Mouse (Mus musculus): ENCODE results near the gene Gm44805. TPM values are rescaled to one million over a fixed set of nuclear protein-coding genes. Genes with fewer than 3 reads are reported as not detected.
A peak's percentile ranks its signal among the peaks of the same experiment; 100 is the strongest.

Gene Gm44805
- total and polyA plus RNA-seq, 2 experiments from 2014 or later = not detected

GRCm38 (mm10) chr7:19717346-19717745 is 36.1 kb upstream of the Gm44805 start:
- Histone ChIP-seq H3K27me3 (ENCODE audit: insufficient read depth, low read length) (no peaks in the 10 kb centered on the region), H3K36me3 (ENCODE audit: insufficient read depth, low read length) (no peaks in the 10 kb centered on the region), H3K4me3 (ENCODE audit: low read depth, low read length) (no peak overlapping the region), H3K4me2 (ENCODE audit: low read depth, low read length, poor library complexity, severe bottlenecking) (no peak overlapping the region), H3K9me3 (ENCODE audit: low read length) (0 out of 2 replicates have a peak, but pooled peaks cover 3% of the 10 kb centered on the region), H3K9ac (replicated peaks; ENCODE audit: low read length, poor library complexity, severe bottlenecking) (no peak overlapping the region), H3K27ac (ENCODE audit: low read depth, low read length) (no peak overlapping the region), H3K4me1 (ENCODE audit: insufficient read depth, low read length) (no peaks in the 10 kb centered on the region; the same call in 1 of the 2 replicates)
- no peak for TF ChIP-seq CTCF (IDR thresholded peaks at IDR 0.05)
- ATAC-seq (ENCODE audit: low FRiP score) (no peak), DNase-seq (ENCODE audit: low spot score) (no peak)
- 97% methylated on average over 4 of the region's 4 CpGs for WGBS

GRCm38 (mm10) chr7:19716822-19717221 is 35.6 kb upstream of the Gm44805 start:
- no peak for TF ChIP-seq CTCF (IDR thresholded peaks at IDR 0.05)
- Histone ChIP-seq H3K36me3 (ENCODE audit: insufficient read depth, low read length) (peaks cover 5% of the 10 kb centered on the region; the same call in 1 of the 2 replicates), H3K4me3 (ENCODE audit: low read depth, low read length) (no peak overlapping the region)

DNA sequence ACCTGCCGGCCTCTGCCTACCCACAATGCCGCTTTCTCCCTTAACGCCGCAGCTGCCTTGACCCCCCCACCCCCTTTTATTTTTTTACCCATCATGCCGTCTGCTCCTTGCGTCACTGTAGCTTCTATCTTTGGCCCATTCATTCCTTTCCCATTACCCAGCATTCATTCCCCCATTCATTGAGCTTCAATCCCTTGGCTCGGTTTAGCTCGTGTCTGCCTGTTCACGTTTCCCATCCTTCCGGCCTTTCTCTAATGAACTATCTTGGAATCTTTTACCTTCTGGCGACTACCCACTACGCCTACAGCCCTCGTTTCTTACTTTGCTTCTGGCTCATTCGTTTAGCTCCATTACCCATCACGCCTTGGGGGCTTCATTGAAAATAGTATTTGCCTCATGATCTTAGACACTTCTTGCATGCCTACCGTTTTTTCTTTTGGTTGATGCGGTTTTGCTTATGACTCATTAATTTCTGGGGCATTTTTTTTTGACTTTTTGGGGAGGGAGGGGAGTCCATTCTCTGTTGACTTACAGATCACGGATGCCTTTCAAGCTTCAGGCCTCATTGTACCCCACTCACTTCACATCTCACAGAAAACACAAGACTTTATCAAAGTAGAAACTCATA is 34.9 kb upstream of the Gm44805 start:
- WGBS = 5% methylated on average over 18 of the region's 18 CpGs
- Histone ChIP-seq H3K9ac (replicated peaks; ENCODE audit: low read length, poor library complexity, severe bottlenecking) (peak overlapping the region; percentile 54; the same call in 1 of the 2 replicates), H3K27ac (ENCODE audit: low read depth, low read length) (peak overlapping the region; percentile 88), H3K27me3 (ENCODE audit: insufficient read depth, low read length) (no peaks in the 10 kb centered on the region), H3K9me3 (ENCODE audit: low read length) (0 out of 2 replicates have a peak, but pooled peaks cover 2% of the 10 kb centered on the region), H3K4me3 (ENCODE audit: low read depth, low read length) (peak overlapping the region; percentile 28), H3K4me2 (ENCODE audit: low read depth, low read length, poor library complexity, severe bottlenecking) (peak overlapping the region; percentile 46), H3K36me3 (ENCODE audit: insufficient read depth, low read length) (peaks cover 10% of the 10 kb centered on the region), H3K4me1 (ENCODE audit: insufficient read depth, low read length) (no peaks in the 10 kb centered on the region; the same call in 1 of the 2 replicates)
- no peak for TF ChIP-seq CTCF (IDR thresholded peaks at IDR 0.05)
- ATAC-seq (ENCODE audit: low FRiP score) (no peak), DNase-seq (ENCODE audit: low spot score) (no peak)

More at GRCm38 (mm10) chr7:19716822-19717221, 35.6 kb upstream of the Gm44805 start:
- Histone ChIP-seq H3K9me3 (ENCODE audit: low read length) (0 out of 2 replicates have a peak, but pooled peaks cover 3% of the 10 kb centered on the region), H3K4me1 (ENCODE audit: insufficient read depth, low read length) (no peaks in the 10 kb centered on the region; the same call in 1 of the 2 replicates), H3K27ac (ENCODE audit: low read depth, low read length) (peak overlapping the region; percentile 88), H3K27me3 (ENCODE audit: insufficient read depth, low read length) (no peaks in the 10 kb centered on the region), H3K9ac (replicated peaks; ENCODE audit: low read length, poor library complexity, severe bottlenecking) (peak overlapping the region; percentile 54; the same call in 1 of the 2 replicates), H3K4me2 (ENCODE audit: low read depth, low read length, poor library complexity, severe bottlenecking) (peak overlapping the region; percentile 46; the same call in 1 of the 2 replicates)
- no peak for ATAC-seq (ENCODE audit: low FRiP score)
- WGBS = 85% methylated on average over 2 of the region's 2 CpGs
- DNase-seq (ENCODE audit: low spot score) = no peak

GRCm38 (mm10) chr7:19715239-19716054 is 34.2 kb upstream of the Gm44805 start, which contains the start of gene Tomm40:
Gene Tomm40 (minus strand): TSS chr7:19715438.
- Histone ChIP-seq H3K27ac (ENCODE audit: low read depth, low read length) (peak within 1 kb of the TSS; percentile 88), H3K9ac (replicated peaks; ENCODE audit: low read length, poor library complexity, severe bottlenecking) (peak within 1 kb of the TSS; percentile 92), H3K36me3 (ENCODE audit: insufficient read depth, low read length) (peaks cover 13% of the 10 kb centered on the region), H3K4me1 (ENCODE audit: insufficient read depth, low read length) (no peaks in the 10 kb centered on the region; the same call in 1 of the 2 replicates), H3K4me3 (ENCODE audit: low read depth, low read length) (peak within 1 kb of the TSS; percentile 99), H3K9me3 (ENCODE audit: low read length) (no peaks in the 10 kb centered on the region), H3K4me2 (ENCODE audit: low read depth, low read length, poor library complexity, severe bottlenecking) (peak within 1 kb of the TSS; percentile 97), H3K27me3 (ENCODE audit: insufficient read depth, low read length) (no peaks in the 10 kb centered on the region)
- WGBS = under 1% methylated on average over 58 of the region's 59 CpGs
- TF ChIP-seq CTCF (IDR thresholded peaks at IDR 0.05) = no peak
- ATAC-seq (ENCODE audit: low FRiP score) (peak; percentile 98), DNase-seq (ENCODE audit: low spot score) (peak; percentile 100)

DNA sequence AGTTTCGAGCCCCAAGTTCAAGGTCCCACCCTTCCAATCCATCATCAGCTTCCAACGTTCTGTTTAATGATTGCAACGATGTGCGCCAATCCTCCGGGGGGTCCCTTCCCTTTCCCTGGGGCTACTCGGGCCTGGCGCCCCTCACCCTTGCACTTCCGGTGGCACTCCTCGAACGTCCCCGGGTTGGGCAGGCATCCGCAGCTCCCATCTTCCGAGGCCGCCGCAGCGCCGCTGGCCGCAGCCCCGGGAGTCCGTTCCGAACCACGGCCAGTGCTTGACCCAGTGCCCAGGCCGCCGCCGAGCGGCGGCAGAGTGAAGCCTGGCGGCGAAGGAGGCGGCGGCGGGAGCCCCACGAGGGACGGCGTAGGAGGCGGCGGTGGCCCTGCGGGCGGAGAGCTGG is 33.6 kb upstream of the Gm44805 start:
- Histone ChIP-seq H3K4me2 (ENCODE audit: low read depth, low read length, poor library complexity, severe bottlenecking) (peak overlapping the region; percentile 97), H3K4me3 (ENCODE audit: low read depth, low read length) (peak overlapping the region; percentile 99), H3K36me3 (ENCODE audit: insufficient read depth, low read length) (peaks cover 14% of the 10 kb centered on the region), H3K9me3 (ENCODE audit: low read length) (no peaks in the 10 kb centered on the region), H3K4me1 (ENCODE audit: insufficient read depth, low read length) (no peaks in the 10 kb centered on the region; the same call in 1 of the 2 replicates), H3K27ac (ENCODE audit: low read depth, low read length) (peak overlapping the region; percentile 80), H3K9ac (replicated peaks; ENCODE audit: low read length, poor library complexity, severe bottlenecking) (peak overlapping the region; percentile 92), H3K27me3 (ENCODE audit: insufficient read depth, low read length) (no peaks in the 10 kb centered on the region)
- DNase-seq (ENCODE audit: low spot score) (peak; percentile 6), ATAC-seq (ENCODE audit: low FRiP score) (no peak)
- no peak for TF ChIP-seq CTCF (IDR thresholded peaks at IDR 0.05)
- under 1% methylated on average over 37 of the region's 39 CpGs for WGBS
